Mouse (Mus musculus) stomach, postnatal 0 days (tissue): ENCODE results near the gene Rbm7. TPM values are rescaled to one million over a fixed set of nuclear protein-coding genes. Genes with fewer than 3 reads are reported as not detected.

ENCODE experiments used
- ATAC-seq: fragments of 200-750 bp; cut with Nextera tagmentation; 2 replicates; pipeline ENCODE4 v1.8.0; 2017; ENCODE audit not compliant: low FRiP score, low TSS enrichment
- DNase-seq: peaks from one replicate; pipeline ENCODE4 v3.0.0-alpha.2; 2016; ENCODE audit warnings: low spot score
- H3K27ac ChIP-seq: fragments of 300-500 bp; sonication (generic); replicated peaks from 2 replicates; pipeline ENCODE4 v1.5.1; 2014; ENCODE audit warnings: mild to moderate bottlenecking, control low read depth
- H3K27me3 ChIP-seq: fragments of 300-500 bp; sonication (generic); 2 replicates; pipeline ENCODE4 v1.6.1; 2014; ENCODE audit warnings: low read length; ENCODE audit not compliant: control insufficient read depth, insufficient read depth
- H3K36me3 ChIP-seq: fragments of 300-500 bp; sonication (generic); 2 replicates; pipeline ENCODE4 v1.6.1; 2014; ENCODE audit warnings: low read length, mixed read lengths; ENCODE audit not compliant: control insufficient read depth, insufficient read depth
- H3K4me1 ChIP-seq: fragments of 300-500 bp; sonication (generic); replicated peaks from 2 replicates; pipeline ENCODE4 v1.6.1; 2014; ENCODE audit warnings: antibody characterized with exemption; ENCODE audit not compliant: control insufficient read depth, insufficient read depth
- H3K4me2 ChIP-seq: fragments of 300-500 bp; sonication (generic); replicated peaks from 2 replicates; pipeline ENCODE4 v1.6.1; 2014; ENCODE audit warnings: low read depth, mild to moderate bottlenecking, control low read depth, moderate library complexity
- H3K4me3 ChIP-seq: fragments of 300-500 bp; sonication (generic); 2 replicates; pipeline ENCODE4 v1.5.1; 2014; ENCODE audit warnings: low read depth, low read length, control low read depth
- H3K9ac ChIP-seq: fragments of 300-500 bp; sonication (generic); 2 replicates; pipeline ENCODE4 v1.6.1; 2014; ENCODE audit warnings: mild to moderate bottlenecking, low read length, control low read depth, mixed read lengths
- H3K9me3 ChIP-seq: fragments of 300-500 bp; sonication (generic); 2 replicates; pipeline ENCODE4 v1.6.1; 2016; ENCODE audit warnings: low read length; ENCODE audit not compliant: control insufficient read depth
- CTCF ChIP-seq: IDR thresholded peaks from 2 replicates; pipeline ENCODE4 v1.5.1; 2016; ENCODE audit warnings: antibody characterized with exemption, low read depth, mild to moderate bottlenecking, moderate library complexity
- EP300 ChIP-seq: optimal IDR thresholded peaks from 2 replicates; pipeline ENCODE3; 2016; ENCODE audit warnings: antibody characterized with exemption
- WGBS: fragments of 180-500 bp; shearing (Covaris S2); extraction: QIAGEN DNeasy Blood & Tissue Kit; methylation state at CpG from one replicate; pipeline ENCODE4 v1.1.7; 2014; 5-methylcytosine and 5-hydroxymethylcytosine counted together
- polyA plus RNA-seq: library from polyadenylated mRNA; unstranded; fragments of >200 nt; fragmentation: Nextera tagmentation; extraction: Ambion mirVana; gene quantifications from 2 replicates; pipeline ENCODE4 v1.2.1, GENCODE M21; 2015

Rbm7 gene
- polyA plus RNA-seq, 1 experiment from 2014 or later: 87.9 TPM

DNA sequence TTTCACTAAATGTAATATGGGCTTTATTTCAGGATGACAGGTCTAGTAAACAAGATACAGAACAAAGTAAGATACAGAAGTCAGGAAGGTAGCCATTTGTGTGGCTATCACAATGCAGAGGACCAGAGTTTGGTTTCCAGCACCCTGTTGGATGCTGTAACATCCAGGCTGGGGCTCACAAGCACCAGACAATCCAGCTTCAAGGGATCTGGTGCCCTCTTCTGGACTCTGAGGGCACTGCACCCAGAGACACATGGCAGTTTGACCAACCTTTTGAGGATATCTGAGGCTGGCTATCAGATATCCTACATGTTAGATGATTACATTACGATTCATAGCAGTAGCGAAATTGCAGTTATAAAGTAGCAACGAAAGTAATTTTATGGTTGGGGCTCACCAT is 29.4 kb downstream of the Rbm7 start:
- ATAC-seq (no peak), DNase-seq (no peak)
- H3K4me1 ChIP-seq: no peaks in the 10 kb centered on the region
- H3K36me3 ChIP-seq: peaks cover 4% of the 10 kb centered on the region; the same call in 1 of the 2 replicates
- no peak overlapping the region for H3K9ac ChIP-seq
- H3K9me3 ChIP-seq: no peaks in the 10 kb centered on the region
- H3K27ac ChIP-seq: no peak overlapping the region
- H3K4me2 ChIP-seq: no peak overlapping the region
- no peak for TF ChIP-seq EP300
- TF ChIP-seq CTCF: peak; percentile 61
- WGBS: 94% methylated on average over 3 of the region's 3 CpGs
- H3K27me3 ChIP-seq: no peaks in the 10 kb centered on the region
- no peak overlapping the region for H3K4me3 ChIP-seq

- Histone ChIP-seq H3K9ac (no peak overlapping the region), H3K9me3 (no peaks in the 10 kb centered on the region), H3K36me3 (no peaks in the 10 kb centered on the region), H3K4me2 (no peak overlapping the region), H3K27me3 (no peaks in the 10 kb centered on the region), H3K27ac (no peak overlapping the region), H3K4me3 (no peak overlapping the region), H3K4me1 (no peaks in the 10 kb centered on the region)
- WGBS: 74% methylated on average over 3 of the region's 3 CpGs
- no peak for TF ChIP-seq CTCF
- no peak for TF ChIP-seq EP300
- no peak for ATAC-seq
- no peak for DNase-seq
These were observed 33.6 kb downstream of the Rbm7 start for GRCm38 (mm10) chr9:48461545-48461944.

DNA sequence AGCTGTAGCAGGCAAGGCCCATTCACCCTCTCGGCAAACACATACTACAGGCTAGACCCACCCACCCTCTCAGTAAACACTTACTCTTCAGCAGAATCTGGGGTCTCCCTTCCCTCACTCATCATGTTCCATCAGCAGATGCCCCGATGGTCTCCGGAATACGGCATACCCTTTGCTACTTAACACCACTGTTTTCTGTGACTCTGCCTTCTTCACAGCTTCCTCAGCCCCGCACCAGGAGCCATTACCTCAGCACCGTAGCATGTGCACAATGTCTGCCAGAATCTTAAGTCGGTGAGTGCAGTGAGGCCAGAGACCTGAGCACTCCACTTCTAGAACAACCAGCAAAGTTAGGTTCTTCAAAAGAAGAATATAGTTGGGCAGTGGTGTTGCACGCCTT is 34.4 kb downstream of the Rbm7 start:
- Histone ChIP-seq H3K9me3 (no peaks in the 10 kb centered on the region), H3K9ac (no peak overlapping the region), H3K4me3 (no peak overlapping the region), H3K4me2 (no peak overlapping the region), H3K36me3 (no peaks in the 10 kb centered on the region), H3K4me1 (no peaks in the 10 kb centered on the region), H3K27ac (no peak overlapping the region), H3K27me3 (no peaks in the 10 kb centered on the region)
- DNase-seq (no peak), ATAC-seq (no peak)
- 85% methylated on average over 8 of the region's 8 CpGs for WGBS
- no peak for TF ChIP-seq EP300
- no peak for TF ChIP-seq CTCF

GRCm38 (mm10) chr9:48459391-48459790 is 35.7 kb downstream of the Rbm7 start:
- Histone ChIP-seq H3K36me3 (no peaks in the 10 kb centered on the region), H3K27me3 (no peaks in the 10 kb centered on the region), H3K4me3 (no peak overlapping the region), H3K9me3 (no peaks in the 10 kb centered on the region), H3K9ac (no peak overlapping the region), H3K27ac (no peak overlapping the region), H3K4me2 (no peak overlapping the region), H3K4me1 (no peaks in the 10 kb centered on the region)
- DNase-seq (no peak), ATAC-seq (no peak)
- TF ChIP-seq CTCF (no peak), EP300 (no peak)
- 87% methylated on average over 5 of the region's 5 CpGs for WGBS

DNA sequence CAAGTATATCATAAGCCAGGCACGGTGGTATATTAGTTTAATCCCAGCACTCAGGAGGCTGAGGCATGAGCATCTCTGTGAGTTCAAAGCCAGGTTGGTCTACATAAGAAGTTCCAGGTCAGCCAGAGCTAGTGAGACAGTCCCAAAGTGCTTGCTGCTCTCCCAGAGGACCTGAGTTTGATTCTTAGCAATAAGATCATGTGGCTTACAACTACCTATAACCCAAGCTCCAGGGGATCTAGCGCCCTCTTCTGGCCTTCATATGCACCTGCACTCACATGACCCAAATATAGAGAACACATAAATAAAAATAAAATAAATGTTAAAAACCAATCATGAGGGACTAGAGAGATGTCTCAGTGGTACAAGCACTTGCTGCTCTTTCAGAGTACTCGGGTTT is 36.2 kb downstream of the Rbm7 start:
- Histone ChIP-seq H3K27me3 (no peaks in the 10 kb centered on the region), H3K9me3 (no peaks in the 10 kb centered on the region), H3K9ac (no peak overlapping the region), H3K36me3 (no peaks in the 10 kb centered on the region), H3K4me3 (no peak overlapping the region), H3K4me1 (no peaks in the 10 kb centered on the region), H3K27ac (no peak overlapping the region), H3K4me2 (no peak overlapping the region)
- no peak for DNase-seq
- ATAC-seq: no peak
- TF ChIP-seq EP300: no peak
- peak; percentile 47 for TF ChIP-seq CTCF
- WGBS: 70% methylated on average over 3 of the region's 3 CpGs

GRCm38 (mm10) chr9:48455961-48456360 is 39.1 kb downstream of the Rbm7 start:
- H3K4me3 ChIP-seq: no peak overlapping the region
- H3K9ac ChIP-seq: no peak overlapping the region
- DNase-seq (no peak), ATAC-seq (no peak)
- H3K4me2 ChIP-seq: no peak overlapping the region
- no peaks in the 10 kb centered on the region for H3K4me1 ChIP-seq
- TF ChIP-seq EP300 (no peak), CTCF (no peak)
- no peaks in the 10 kb centered on the region for H3K9me3 ChIP-seq
- no peaks in the 10 kb centered on the region for H3K36me3 ChIP-seq
- no peak overlapping the region for H3K27ac ChIP-seq
- 85% methylated on average over 3 of the region's 3 CpGs for WGBS
- no peaks in the 10 kb centered on the region for H3K27me3 ChIP-seq
